Mouse (Mus musculus) G1E (cell line): ENCODE results near the gene Rad54l2. TPM values are rescaled to one million over a fixed set of nuclear protein-coding genes. Genes with fewer than 3 reads are reported as not detected.

ENCODE experiments used
- ATAC-seq: 2 replicates; pipeline ENCODE4 v1.8.0; 2016; ENCODE audit warnings: mild to moderate bottlenecking; ENCODE audit not compliant: insufficient number of reproducible peaks, poor library complexity, low FRiP score, severe bottlenecking; ENCODE audit errors: extremely low read depth
- DNase-seq: peaks from one replicate; pipeline ENCODE4 v3.0.0; 2012; ENCODE audit warnings: low spot score
- H3K27me3 ChIP-seq: 2 replicates; pipeline ENCODE4 v1.6.1; 2012; ENCODE audit warnings: mild to moderate bottlenecking, low read length, inconsistent platforms; ENCODE audit not compliant: insufficient read depth
- H3K36me3 ChIP-seq: replicated peaks from 2 replicates; pipeline ENCODE3; 2012; ENCODE audit warnings: mild to moderate bottlenecking, inconsistent platforms
- H3K4me1 ChIP-seq: 2 replicates; pipeline ENCODE4 v1.6.1; 2012; ENCODE audit warnings: low read depth, low read length, inconsistent platforms, mixed read lengths; ENCODE audit not compliant: insufficient read depth
- H3K4me3 ChIP-seq: 2 replicates; pipeline ENCODE4 v1.5.1; 2012; ENCODE audit warnings: low read depth, mild to moderate bottlenecking, inconsistent platforms, low read length, moderate library complexity, mixed read lengths
- H3K9me3 ChIP-seq: replicated peaks from 2 replicates; pipeline ENCODE4 v1.6.1; 2012; ENCODE audit warnings: inconsistent platforms
- CTCF ChIP-seq: IDR thresholded peaks from 2 replicates; pipeline ENCODE4 v1.5.1; 2012; ENCODE audit warnings: low read depth, low read length, inconsistent platforms, mixed read lengths
- GATA1 ChIP-seq: IDR thresholded peaks from 2 replicates; pipeline ENCODE4 v1.6.1; 2012; ENCODE audit warnings: borderline replicate concordance, low read length, inconsistent platforms, mixed read lengths
- GATA2 ChIP-seq: IDR thresholded peaks from 2 replicates; pipeline ENCODE4 v1.6.1; 2012; ENCODE audit warnings: low read depth, low read length, inconsistent platforms, borderline replicate concordance
- POLR2AphosphoS5 ChIP-seq: IDR thresholded peaks from 2 replicates; pipeline ENCODE4 v1.6.1; 2012; ENCODE audit warnings: low read depth, low read length, inconsistent platforms; ENCODE audit not compliant: insufficient replicate concordance
- TAL1 ChIP-seq: conservative IDR thresholded peaks from 2 replicates; pipeline ENCODE4 v1.6.1; 2012; ENCODE audit warnings: low read depth, low read length, inconsistent platforms, mixed read lengths
- polyA plus RNA-seq: library from polyadenylated mRNA; stranded (reverse); fragments of >175 nt; gene quantifications from 2 replicates; pipeline ENCODE4 v1.2.3, GENCODE M21; 2012
- total RNA-seq, 2 experiments: library from RNA; stranded (forward) in 1 of 2; stranded (reverse) in 1 of 2; fragments of 200-1000 nt in 1 of 2; fragments of >200 nt in 1 of 2; fragmentation: Nextera tagmentation in 1 of 2; gene quantifications; 2 replicates each; pipeline ENCODE4 v1.2.3; 2014 to 2017

Gene Rad54l2
- total and polyA plus RNA-seq, 3 experiments = 8.7 to 28.8 (median 13.8) TPM

DNA sequence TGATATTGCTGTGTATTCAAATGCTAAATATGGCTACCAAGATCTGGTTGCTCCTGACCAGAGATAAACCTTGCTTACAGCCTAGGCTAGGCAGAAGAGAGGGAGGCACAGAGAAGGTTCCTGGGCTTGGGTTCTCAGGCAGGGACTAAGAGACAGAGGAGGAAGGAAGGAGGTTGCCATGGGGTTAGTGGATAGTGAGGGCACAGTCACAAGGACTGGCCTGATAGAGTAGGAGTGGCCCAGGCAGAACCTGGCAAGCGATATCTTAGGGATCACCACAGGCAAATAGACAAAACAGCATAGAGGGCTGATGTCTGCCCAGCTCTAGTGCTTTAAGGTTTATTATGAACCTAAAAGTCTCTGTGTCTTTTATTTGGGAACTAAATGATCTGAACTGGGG lies 62.1 kb downstream of the Rad54l2 start:
- H3K36me3 ChIP-seq = peaks cover 38% of the 10 kb centered on the region
- no peaks in the 10 kb centered on the region for H3K9me3 ChIP-seq
- no peak for DNase-seq
- ATAC-seq = no peak
- TF ChIP-seq CTCF (no peak), TAL1 (no peak), GATA2 (no peak), GATA1 (no peak), POLR2AphosphoS5 (no peak)
- H3K4me3 ChIP-seq = no peak overlapping the region
- no peaks in the 10 kb centered on the region for H3K4me1 ChIP-seq
- H3K27me3 ChIP-seq = no peaks in the 10 kb centered on the region

DNA sequence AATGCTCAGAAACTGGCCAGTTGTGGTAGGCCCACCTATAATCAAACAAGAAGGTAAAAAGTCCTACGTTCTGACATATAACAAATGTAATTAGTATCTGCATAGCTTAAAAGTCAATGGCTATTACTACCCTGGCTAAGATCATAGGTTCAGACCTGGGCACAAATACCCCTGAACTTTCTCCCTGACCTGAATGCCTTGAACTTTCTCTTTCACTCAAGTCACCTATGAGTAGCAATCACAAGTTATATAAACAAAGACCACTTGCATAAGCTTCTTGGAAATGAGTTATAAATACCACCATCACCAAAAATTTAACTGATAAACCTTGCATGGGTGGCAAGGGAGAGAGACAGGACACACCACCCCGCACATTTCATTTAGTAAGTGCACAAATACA lies 63.6 kb downstream of the Rad54l2 start:
- Histone ChIP-seq H3K4me3 (no peak overlapping the region), H3K4me1 (no peaks in the 10 kb centered on the region), H3K27me3 (no peaks in the 10 kb centered on the region), H3K9me3 (no peaks in the 10 kb centered on the region), H3K36me3 (peaks cover 46% of the 10 kb centered on the region)
- TF ChIP-seq GATA2 (no peak), CTCF (no peak), GATA1 (no peak), TAL1 (no peak), POLR2AphosphoS5 (no peak)
- DNase-seq (no peak), ATAC-seq (no peak)

DNA sequence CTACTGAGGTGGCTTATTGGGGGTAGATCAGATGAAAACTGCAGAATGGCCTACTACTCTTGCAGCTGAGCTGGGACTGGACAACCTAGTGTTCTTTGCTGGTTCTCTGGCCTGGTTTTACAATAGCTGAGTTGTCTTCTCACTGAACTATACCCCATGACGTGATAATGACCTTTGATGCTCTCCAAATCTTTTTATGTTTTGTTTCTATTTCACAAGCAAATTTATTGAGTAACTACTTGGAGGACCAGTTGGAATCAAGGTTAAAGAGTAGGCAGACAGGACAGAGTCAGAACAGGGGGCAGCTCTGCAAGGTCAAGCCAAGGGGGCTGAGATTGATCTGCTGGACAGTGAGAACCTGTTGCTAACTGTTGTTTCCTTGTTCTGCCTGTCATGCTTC lies 64.1 kb downstream of the Rad54l2 start:
- Histone ChIP-seq H3K27me3 (no peaks in the 10 kb centered on the region), H3K9me3 (no peaks in the 10 kb centered on the region), H3K4me3 (no peak overlapping the region), H3K36me3 (peaks cover 49% of the 10 kb centered on the region), H3K4me1 (no peaks in the 10 kb centered on the region)
- ATAC-seq (no peak), DNase-seq (no peak)
- no peak for TF ChIP-seq POLR2AphosphoS5
- no peak for TF ChIP-seq CTCF

DNA sequence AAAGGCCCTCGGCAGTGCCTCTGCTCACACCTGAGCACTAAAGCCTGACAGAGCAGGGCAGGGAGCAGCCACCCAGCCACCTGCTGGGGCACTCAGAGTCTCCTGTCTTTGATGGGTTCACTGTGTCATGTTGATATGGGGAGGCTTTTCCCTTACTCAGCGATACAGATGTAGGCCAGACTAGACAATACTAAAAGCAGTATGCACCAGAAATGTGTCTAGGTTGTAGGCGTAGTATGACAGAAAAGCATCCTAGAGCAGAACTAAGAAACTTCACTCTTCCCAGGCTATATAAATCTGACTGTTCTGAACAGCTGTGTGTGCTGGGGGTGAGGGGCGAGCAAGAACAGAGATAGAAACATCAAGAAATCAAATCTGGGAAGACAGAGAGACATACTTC lies 72.3 kb downstream of the Rad54l2 start:
- DNase-seq (no peak), ATAC-seq (no peak)
- Histone ChIP-seq H3K27me3 (no peaks in the 10 kb centered on the region), H3K4me3 (no peak overlapping the region), H3K9me3 (no peaks in the 10 kb centered on the region), H3K36me3 (peaks cover 92% of the 10 kb centered on the region), H3K4me1 (no peaks in the 10 kb centered on the region; the same call in 1 of the 2 replicates)
- TF ChIP-seq CTCF (no peak), GATA2 (no peak), GATA1 (no peak), TAL1 (no peak), POLR2AphosphoS5 (no peak)

DNA sequence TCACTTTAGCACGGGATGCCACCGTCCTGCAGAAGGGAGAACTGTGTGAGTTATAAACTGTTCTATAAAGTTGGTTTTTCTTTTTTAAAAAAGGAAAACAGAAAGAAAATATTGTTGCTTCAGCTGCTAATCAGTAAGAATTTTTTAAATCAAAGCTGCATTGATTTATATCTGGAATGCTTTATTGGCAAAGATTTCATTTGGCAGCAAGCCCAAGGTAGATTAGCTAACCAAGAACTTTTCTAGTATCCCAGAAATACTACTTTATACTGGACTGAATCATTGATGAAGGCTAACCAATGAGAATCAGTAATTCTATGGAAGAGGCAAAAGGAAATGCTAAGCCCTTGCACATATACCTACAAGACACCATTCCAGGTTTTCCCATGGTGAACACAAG lies 72.8 kb downstream of the Rad54l2 start:
- Histone ChIP-seq H3K9me3 (no peaks in the 10 kb centered on the region), H3K36me3 (peaks cover 92% of the 10 kb centered on the region), H3K27me3 (no peaks in the 10 kb centered on the region), H3K4me1 (no peaks in the 10 kb centered on the region; the same call in 1 of the 2 replicates), H3K4me3 (no peak overlapping the region)
- DNase-seq (no peak), ATAC-seq (no peak)
- no peak for TF ChIP-seq GATA1
- no peak for TF ChIP-seq GATA2
- no peak for TF ChIP-seq CTCF
- TF ChIP-seq POLR2AphosphoS5 = no peak
- no peak for TF ChIP-seq TAL1

DNA sequence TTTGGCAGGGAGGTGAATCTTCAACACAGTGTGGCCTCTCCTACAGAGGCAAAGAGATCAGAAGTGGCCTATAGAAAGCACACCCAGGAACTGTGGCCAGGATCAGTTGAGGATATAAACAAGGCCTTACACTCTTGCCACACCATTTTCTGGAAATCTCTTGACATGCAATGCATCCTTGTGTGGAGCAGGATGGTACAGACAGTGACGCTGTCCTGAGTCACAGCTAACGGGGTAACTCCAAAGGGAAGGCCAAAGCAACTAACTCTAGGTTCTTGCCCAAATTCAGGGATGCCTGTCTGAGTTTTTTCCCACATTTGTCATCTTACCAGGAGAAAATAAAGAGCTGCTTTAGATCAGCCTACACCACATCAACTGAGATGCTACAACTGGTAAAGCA lies 76.5 kb downstream of the Rad54l2 start:
- no peak overlapping the region for H3K4me3 ChIP-seq
- H3K36me3 ChIP-seq = peaks cover 86% of the 10 kb centered on the region
- no peak for ATAC-seq

DNA sequence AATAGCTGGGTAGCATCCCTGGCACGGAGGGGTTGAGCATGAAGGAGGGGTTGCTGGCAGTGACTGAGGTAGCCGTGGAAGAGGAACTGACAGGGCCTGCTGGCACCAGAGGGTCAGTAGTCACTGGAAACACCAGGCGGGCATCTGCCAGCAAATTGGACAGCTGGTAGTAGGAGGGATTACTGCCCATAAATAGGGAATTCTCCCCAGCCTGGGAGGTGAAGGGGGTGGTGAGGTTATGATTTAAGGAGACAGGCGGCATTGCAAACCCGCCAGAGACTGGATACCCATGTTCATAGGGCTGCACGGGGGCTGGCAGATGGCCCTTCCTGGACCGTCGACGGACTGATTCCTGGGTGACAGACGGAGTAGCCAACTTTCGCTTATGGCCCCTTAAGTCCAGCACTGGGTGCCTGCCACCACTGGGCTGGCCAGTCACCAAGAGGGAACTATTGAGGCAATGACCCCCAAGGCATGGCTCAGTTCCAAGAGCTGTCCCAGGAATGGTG lies 96.0 kb downstream of the Rad54l2 start:
- Histone ChIP-seq H3K36me3 (peaks cover 77% of the 10 kb centered on the region), H3K4me1 (no peaks in the 10 kb centered on the region), H3K4me3 (no peak overlapping the region), H3K27me3 (no peaks in the 10 kb centered on the region), H3K9me3 (no peaks in the 10 kb centered on the region)
- ATAC-seq = no peak
- no peak for DNase-seq
- TF ChIP-seq TAL1 = no peak
- TF ChIP-seq GATA2 = no peak
- TF ChIP-seq CTCF = no peak
- no peak for TF ChIP-seq POLR2AphosphoS5
- TF ChIP-seq GATA1 = no peak

More for the DNA sequence above, 76.5 kb downstream of the Rad54l2 start:
- Histone ChIP-seq H3K9me3 (no peaks in the 10 kb centered on the region), H3K27me3 (no peaks in the 10 kb centered on the region), H3K4me1 (no peaks in the 10 kb centered on the region)
- DNase-seq = no peak
- no peak for TF ChIP-seq GATA2
